Mouse (Mus musculus): ENCODE measurements around the gene Megf8. TPM values are rescaled to one million over a fixed set of nuclear protein-coding genes. Genes with fewer than 3 reads are reported as not detected.

The Megf8 gene
- polyA plus RNA-seq, 1 experiment from 2014 or later, result 8.1 TPM

DNA sequence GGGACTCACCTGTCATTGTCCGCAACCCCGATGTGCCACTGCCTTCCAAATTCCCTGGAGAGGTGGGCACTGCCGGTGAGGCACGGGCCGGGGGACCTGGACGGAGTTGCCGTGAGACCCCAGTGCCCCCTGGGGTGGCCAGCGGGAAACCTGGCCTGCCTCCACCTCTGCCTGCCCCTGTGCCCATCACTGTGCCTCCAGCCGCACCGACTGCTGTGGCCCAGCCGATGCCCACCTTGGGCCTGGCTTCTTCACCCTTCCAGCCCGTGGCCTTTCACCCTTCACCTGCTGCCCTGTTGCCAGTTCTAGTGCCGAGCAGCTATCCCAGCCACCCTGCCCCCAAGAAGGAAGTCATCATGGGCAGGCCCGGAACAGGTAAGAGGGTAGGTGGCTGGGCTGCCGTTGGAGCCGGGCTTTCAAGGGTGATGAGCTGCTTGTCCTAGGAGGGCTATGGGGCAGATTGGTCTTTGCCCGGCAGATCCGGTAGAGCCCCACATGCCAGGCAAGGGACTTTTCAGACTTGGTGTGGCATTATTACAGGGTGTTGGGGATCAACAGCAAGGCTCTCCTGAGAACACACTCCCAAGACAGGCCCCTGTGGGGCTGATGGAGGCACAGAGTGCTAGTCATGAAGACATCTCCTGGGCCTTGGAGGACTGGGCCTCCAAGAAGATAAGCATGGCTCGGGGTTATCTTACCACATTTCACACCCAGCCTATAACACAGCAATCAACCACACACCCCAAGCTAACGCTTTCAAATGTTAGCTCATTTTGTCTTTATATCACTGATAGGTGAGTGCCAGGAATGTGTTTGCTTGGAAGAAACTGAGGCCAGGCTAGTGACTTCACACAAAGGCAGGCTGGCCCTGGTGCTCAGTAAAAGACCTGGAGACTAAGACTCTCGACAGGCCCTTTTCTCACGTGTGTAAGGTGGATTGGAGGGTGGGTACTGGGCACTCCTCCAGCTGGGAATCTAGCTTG is 43.4 kb upstream of the Megf8 start:
- ATAC-seq, result no peak
- Histone ChIP-seq H3K4me1 (replicated peaks) (peaks cover 49% of the 10 kb centered on the region), H3K4me3 (replicated peaks) (no peak overlapping the region), H3K9ac (no peak overlapping the region), H3K9me3 (no peaks in the 10 kb centered on the region), H3K27me3 (replicated peaks) (no peaks in the 10 kb centered on the region), H3K4me2 (replicated peaks) (no peak overlapping the region), H3K27ac (no peak overlapping the region), H3K36me3 (peaks cover 22% of the 10 kb centered on the region)
- WGBS, result 86% methylated on average over 22 of the region's 22 CpGs

DNA sequence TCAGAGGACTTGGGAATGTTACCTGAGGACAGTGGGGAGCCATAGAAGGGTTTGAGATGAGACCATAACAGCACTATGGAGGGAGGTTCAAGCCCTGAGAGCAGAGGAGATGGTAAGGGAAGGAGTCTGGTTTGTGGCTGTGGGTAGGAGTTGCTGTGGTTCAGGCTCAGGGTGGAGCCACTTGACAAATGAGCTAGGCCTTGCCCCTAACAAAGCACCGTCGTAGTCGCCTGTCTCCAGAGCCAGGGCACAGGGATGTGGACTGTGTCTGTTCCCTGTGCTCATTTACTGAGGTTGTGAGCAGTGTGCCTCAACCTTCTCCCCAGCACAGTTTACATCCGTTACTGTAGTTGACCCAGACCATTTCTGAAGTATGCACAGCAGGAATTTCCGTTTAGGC is 42.4 kb upstream of the Megf8 start:
- no peak for ATAC-seq
- 0 out of 2 replicates have a peak overlapping the region, but pooled peaks have one; percentile 24 for H3K9ac ChIP-seq
- H3K27ac ChIP-seq, result no peak overlapping the region
- peaks cover 43% of the 10 kb centered on the region for H3K4me1 ChIP-seq (replicated peaks)
- 45% methylated on average over 5 of the region's 5 CpGs for WGBS
- no peak overlapping the region for H3K4me2 ChIP-seq (replicated peaks)
- H3K27me3 ChIP-seq (replicated peaks), result no peaks in the 10 kb centered on the region
- no peak overlapping the region for H3K4me3 ChIP-seq (replicated peaks)
- no peaks in the 10 kb centered on the region for H3K9me3 ChIP-seq
- H3K36me3 ChIP-seq, result peaks cover 22% of the 10 kb centered on the region

DNA sequence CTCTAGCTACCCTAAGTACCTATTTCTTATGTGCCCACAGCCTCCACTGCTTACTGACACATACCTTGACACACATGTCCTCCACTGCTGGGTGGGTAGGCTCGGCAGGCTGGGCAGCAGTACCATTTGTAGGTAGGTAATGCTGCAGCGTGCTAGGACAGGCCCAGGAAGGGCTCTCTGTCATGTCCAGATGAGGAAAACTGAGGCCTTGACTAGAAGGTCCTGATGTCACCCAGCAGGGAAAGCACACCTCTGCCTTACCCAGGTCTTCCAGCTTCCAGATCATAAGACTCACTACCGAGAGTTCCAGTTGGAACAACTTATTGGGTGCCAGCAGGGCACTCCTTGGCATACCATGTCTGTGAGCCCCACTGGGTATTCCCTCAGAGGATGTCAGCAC is 42.0 kb upstream of the Megf8 start:
- no peak for ATAC-seq
- Histone ChIP-seq H3K36me3 (peaks cover 22% of the 10 kb centered on the region), H3K9me3 (no peaks in the 10 kb centered on the region), H3K4me2 (replicated peaks) (no peak overlapping the region), H3K9ac (peak overlapping the region; percentile 24; the same call in 1 of the 2 replicates), H3K27me3 (replicated peaks) (no peaks in the 10 kb centered on the region), H3K27ac (no peak overlapping the region), H3K4me1 (replicated peaks) (peaks cover 44% of the 10 kb centered on the region), H3K4me3 (replicated peaks) (no peak overlapping the region)
- 93% methylated on average over 3 of the region's 3 CpGs for WGBS

DNA sequence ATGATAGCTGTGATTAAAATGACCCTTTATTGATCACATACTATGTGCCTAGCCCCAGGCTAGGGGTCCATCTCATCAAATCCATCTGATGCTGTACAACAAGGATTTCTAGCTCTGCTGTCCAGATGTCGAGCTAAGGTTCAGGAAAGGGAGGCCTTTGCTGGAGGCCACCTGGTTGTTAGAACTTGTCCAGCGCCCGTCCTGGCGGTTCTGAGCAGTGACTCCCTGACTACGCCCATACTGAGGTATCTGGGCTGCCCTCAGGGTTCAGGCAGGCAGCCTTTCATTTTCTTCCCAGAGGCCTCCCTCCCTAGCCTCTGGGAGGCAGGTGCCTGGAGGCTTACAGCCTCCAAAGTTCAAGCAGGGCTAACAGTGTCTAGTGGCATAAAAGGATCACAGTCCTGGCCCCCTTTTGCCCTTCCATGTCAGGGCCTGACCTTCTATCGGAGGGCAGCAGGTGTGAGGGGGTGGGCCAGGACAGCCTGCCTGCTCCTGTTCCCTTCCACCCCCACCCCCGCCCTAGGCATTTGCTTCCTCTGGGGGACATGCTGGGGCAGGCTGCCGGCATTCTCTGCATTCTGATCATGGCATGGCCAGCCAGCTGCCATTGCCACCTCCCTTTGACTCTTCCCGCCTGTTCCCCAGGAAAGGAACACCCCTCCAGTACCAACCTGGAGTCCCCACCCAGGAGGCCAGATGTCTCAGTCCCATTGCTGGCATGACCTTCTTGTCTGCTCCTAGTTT is 41.2 kb upstream of the Megf8 start:
- Histone ChIP-seq H3K36me3 (peaks cover 22% of the 10 kb centered on the region), H3K9me3 (no peaks in the 10 kb centered on the region), H3K4me3 (replicated peaks) (no peak overlapping the region), H3K27ac (no peak overlapping the region), H3K4me2 (replicated peaks) (no peak overlapping the region), H3K4me1 (replicated peaks) (peaks cover 51% of the 10 kb centered on the region), H3K9ac (peak overlapping the region; percentile 15; the same call in 1 of the 2 replicates), H3K27me3 (replicated peaks) (no peaks in the 10 kb centered on the region)
- no peak for ATAC-seq
- 52% methylated on average over 9 of the region's 9 CpGs for WGBS

DNA sequence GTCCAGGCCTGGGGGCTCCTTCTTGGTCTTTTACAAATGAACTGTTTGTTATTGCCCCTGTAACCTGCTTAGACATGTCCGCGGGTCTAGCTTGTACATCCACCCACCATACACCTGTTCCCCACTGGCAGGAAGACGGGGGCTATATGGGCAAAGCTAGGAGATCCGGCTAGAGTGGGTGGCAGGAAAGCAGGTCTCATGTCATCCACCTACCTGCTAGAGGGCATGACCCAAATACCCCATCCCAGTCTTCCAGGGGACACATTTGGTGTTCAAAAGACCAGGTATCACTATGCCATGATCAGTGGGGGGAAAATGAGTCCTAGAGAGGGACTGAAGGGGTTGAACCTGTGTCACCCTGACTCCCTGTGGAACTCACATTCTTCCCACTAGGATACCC is 39.6 kb upstream of the Megf8 start:
- Histone ChIP-seq H3K9ac (peak overlapping the region; percentile 68), H3K27me3 (replicated peaks) (no peaks in the 10 kb centered on the region), H3K4me2 (replicated peaks) (peak overlapping the region; percentile 92), H3K9me3 (no peaks in the 10 kb centered on the region), H3K4me1 (replicated peaks) (peaks cover 61% of the 10 kb centered on the region), H3K36me3 (peaks cover 8% of the 10 kb centered on the region; the same call in 1 of the 2 replicates), H3K27ac (peak overlapping the region; percentile 98; the same call in 1 of the 2 replicates), H3K4me3 (replicated peaks) (no peak overlapping the region)
- ATAC-seq, result no peak
- 81% methylated on average over 4 of the region's 4 CpGs for WGBS

DNA sequence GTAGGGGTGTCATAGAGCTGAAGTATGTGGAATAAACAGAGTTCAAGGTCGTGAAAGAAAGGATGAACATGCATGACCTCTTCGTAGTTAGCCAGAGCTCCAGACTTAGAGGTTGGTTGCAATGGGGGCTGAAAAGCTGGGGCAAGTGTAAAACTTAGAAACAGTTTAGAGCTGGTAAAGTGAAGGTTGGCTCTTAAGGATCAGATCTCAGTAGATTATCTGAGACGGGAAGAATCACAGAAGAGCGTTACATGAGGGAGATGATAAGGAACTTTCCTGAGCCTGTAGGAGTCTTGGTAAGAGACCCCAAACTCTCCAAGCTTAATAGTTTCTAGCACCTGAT is 39.0 kb upstream of the Megf8 start:
- Histone ChIP-seq H3K9ac (peak overlapping the region; percentile 68), H3K4me3 (replicated peaks) (peak overlapping the region; percentile 76), H3K27ac (peak overlapping the region; percentile 98), H3K36me3 (peaks cover 7% of the 10 kb centered on the region; the same call in 1 of the 2 replicates), H3K4me2 (replicated peaks) (peak overlapping the region; percentile 92), H3K9me3 (no peaks in the 10 kb centered on the region), H3K27me3 (replicated peaks) (no peaks in the 10 kb centered on the region), H3K4me1 (replicated peaks) (peaks cover 62% of the 10 kb centered on the region)
- 11% methylated on average over 4 of the region's 4 CpGs for WGBS
- no peak for ATAC-seq

DNA sequence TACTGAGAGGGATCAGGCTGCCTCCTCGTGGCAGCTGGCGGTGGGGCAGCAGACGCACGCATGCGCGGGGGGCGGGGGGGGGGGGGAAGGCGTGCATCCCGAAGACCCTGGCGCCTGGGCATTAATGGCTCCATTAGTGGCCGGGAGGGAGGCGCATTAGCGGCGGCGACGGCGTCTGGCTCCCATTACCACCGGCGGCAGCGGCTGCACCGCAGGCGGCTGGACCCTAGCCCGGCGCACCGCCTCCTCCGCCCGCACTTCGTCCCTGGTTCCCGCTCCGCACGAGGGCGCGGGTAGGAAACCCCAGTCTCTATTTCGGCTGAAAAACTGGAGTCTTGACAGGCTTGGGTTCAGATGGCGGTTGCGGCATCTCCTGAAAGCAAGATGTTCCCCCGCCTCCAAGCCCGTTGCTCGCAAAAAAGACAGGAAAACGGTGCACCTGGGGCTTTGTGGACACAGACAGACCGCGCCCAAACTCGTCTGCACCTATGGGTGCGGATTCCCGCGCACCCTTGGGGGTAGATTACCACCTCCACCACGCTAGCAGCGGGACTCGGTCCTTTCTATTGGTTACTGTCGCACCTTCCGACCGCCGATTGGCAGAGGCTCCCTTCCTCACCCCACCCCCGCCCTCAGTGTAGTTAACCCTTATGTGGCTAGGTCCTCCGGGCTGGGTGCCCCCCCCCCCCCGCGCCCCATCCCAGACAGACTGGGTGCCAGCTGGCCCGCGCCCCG is 38.5 kb upstream of the Megf8 start:
- H3K36me3 ChIP-seq, result peaks cover 2% of the 10 kb centered on the region; the same call in 1 of the 2 replicates
- H3K4me3 ChIP-seq (replicated peaks), result peak overlapping the region; percentile 76
- ATAC-seq, result peak; percentile 70
- H3K4me2 ChIP-seq (replicated peaks), result peak overlapping the region; percentile 92
- H3K9me3 ChIP-seq, result no peaks in the 10 kb centered on the region
- H3K27ac ChIP-seq, result peak overlapping the region; percentile 98
- no peaks in the 10 kb centered on the region for H3K27me3 ChIP-seq (replicated peaks)
- H3K9ac ChIP-seq, result peak overlapping the region; percentile 68
- under 1% methylated on average over 52 of the region's 60 CpGs for WGBS
- H3K4me1 ChIP-seq (replicated peaks), result peaks cover 64% of the 10 kb centered on the region

DNA sequence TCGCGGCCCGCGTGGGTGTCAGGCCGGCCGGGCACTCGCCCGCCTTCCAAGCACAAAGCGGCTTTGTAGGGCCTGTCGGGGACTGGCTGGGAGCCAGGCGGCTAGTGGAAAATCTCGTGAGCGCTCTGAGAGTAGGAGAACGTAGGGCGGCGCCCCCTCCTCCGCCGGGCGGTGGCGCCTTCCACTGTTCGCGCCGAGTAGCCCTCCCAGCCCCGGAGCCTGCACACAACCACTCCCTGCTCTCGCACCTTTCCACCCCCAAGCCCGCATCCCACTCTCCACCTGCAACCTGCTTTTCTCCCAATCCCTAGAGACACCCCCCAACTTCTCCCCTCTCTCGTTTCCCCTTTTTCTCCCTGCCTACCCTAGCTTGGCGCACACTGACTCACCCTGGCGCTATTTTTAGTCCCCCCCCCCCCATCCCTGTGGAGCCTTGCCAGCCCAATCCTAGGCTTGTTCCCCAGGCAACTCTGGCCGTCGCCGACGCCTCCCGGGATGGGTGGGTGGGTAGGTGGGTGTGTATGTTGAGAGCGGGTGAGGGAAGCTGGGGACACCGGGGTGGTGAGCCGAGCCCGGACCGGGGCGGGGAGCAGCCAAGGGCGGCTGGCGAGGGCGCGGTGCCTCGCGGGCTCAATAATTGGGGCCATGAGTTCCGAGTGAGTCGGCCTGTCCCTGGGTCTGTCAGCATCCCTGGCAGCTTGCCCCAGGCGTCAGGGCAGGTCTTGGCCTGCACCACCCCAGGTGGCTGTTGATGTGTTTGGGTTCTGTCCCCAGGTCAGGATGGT is 37.7 kb upstream of the Megf8 start:
- Histone ChIP-seq H3K4me2 (replicated peaks) (peak overlapping the region; percentile 92), H3K4me3 (replicated peaks) (peak overlapping the region; percentile 76), H3K36me3 (no peaks in the 10 kb centered on the region), H3K27ac (peak overlapping the region; percentile 98), H3K9ac (peak overlapping the region; percentile 68), H3K27me3 (replicated peaks) (no peaks in the 10 kb centered on the region), H3K9me3 (no peaks in the 10 kb centered on the region), H3K4me1 (replicated peaks) (peaks cover 64% of the 10 kb centered on the region)
- 0% methylated on average over 40 of the region's 49 CpGs for whole genome bisulfite sequencing
- peak; percentile 50 for ATAC-seq

DNA sequence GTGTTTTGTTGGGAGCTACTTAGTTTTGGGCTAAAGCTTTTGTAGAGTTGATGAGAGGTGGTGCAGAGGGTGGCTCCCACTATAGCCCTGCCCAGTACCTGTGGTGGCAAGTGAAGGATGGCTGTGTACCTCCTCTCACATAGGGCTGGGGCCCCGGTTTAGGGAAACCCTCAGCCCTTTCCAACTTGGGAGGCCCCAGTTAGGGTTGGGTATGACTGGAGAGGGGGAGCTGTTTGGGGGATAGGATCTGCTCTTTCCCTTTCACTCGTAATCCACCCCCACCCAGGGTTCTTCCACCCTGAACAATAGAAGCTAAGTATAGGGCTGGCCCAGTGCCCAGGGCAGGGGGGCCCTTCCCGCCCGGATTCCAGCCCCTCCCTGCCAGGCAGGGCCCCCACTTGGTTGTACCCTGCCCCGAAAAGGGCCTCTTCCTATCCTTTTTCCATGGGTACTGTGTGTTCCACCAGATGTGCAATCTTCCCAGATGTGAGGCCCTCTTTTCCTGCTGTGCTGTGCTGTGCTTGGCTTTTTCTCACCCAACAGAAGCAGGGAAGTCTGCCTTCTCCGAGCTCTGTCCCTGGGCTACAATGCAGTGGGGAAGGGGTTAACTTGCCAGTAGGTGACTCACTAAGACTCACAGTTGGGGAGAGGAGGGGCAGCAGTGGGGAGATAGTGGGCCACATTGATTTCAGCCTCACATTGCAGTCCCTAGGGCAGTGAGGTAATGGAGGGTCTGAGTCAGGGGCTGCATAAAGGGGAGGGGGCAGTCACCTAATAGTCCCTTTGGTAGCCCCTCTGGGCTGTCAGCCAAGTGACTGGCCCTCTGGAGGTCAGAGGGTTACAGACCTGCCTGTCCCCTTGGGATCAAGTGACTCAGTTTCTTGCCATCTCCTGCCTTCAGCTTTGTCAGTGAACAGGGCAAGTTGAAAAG is 36.8 kb upstream of the Megf8 start:
- H3K4me1 ChIP-seq (replicated peaks), result peaks cover 64% of the 10 kb centered on the region
- peak; percentile 13 for ATAC-seq
- H3K27ac ChIP-seq, result peak overlapping the region; percentile 98

DNA sequence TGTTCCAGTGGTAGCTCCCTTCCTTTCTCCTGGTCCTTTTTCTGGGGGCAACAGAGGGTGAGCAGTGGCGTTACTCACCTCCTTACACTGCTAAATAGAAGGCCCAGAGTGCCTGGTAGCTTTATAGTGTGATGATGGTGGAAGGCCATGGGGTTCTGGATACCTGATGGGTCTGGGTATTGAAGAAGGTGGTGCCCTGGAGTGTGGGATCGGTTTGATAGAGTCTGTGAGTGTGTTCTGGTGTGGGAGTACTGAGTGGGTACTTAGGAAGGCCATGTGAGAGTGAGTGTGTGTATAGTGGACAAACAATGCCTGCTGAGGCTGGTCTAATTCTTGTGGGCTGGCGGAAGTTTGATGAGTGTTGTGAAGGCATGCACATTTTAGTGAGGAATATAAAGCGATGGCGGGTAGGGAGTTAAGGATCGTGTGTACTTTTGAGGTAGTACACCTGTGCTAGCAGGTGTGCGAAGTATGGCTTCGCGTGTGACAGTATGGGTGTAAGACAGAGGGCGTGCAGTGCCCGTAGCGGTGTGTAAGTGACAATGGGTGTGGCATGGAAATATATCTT is 35.7 kb upstream of the Megf8 start:
- H3K9ac ChIP-seq, result peak overlapping the region; percentile 42
- peaks cover 53% of the 10 kb centered on the region for H3K4me1 ChIP-seq (replicated peaks)

More for the DNA sequence above, 36.8 kb upstream of the Megf8 start:
- peak overlapping the region; percentile 92 for H3K4me2 ChIP-seq (replicated peaks)
- H3K4me3 ChIP-seq (replicated peaks), result peak overlapping the region; percentile 76
- no peaks in the 10 kb centered on the region for H3K27me3 ChIP-seq (replicated peaks)
- peaks cover 3% of the 10 kb centered on the region; the same call in 1 of the 2 replicates for H3K36me3 ChIP-seq
- 2% methylated on average over 6 of the region's 6 CpGs for WGBS
- peak overlapping the region; percentile 68 for H3K9ac ChIP-seq
- H3K9me3 ChIP-seq, result no peaks in the 10 kb centered on the region

More for the DNA sequence above, 35.7 kb upstream of the Megf8 start:
- Histone ChIP-seq H3K4me3 (replicated peaks) (peak overlapping the region; percentile 76), H3K9me3 (no peaks in the 10 kb centered on the region), H3K27me3 (replicated peaks) (no peaks in the 10 kb centered on the region), H3K4me2 (replicated peaks) (peak overlapping the region; percentile 92), H3K36me3 (peaks cover 13% of the 10 kb centered on the region), H3K27ac (peak overlapping the region; percentile 98)
- peak; percentile 15 for ATAC-seq
- 15% methylated on average over 12 of the region's 12 CpGs for WGBS

All from intestine, embryonic 15.5 days (tissue).